Mouse (Mus musculus) leukemia stem cell, adult 10-12 weeks (primary cell): ENCODE data around the gene Tet1. TPM values are rescaled to one million over a fixed set of nuclear protein-coding genes. Genes with fewer than 3 reads are reported as not detected.

Experiments used
- polyA plus RNA-seq: library from polyadenylated mRNA; stranded (reverse); fragments of >175 nt; gene quantifications from 2 replicates; pipeline ENCODE4 v1.2.3, GENCODE M21; 2012; ENCODE audit warnings: low replicate concordance

The Tet1 gene
- 0.23 TPM in 1 of 2 replicates, not detected in the other for polyA plus RNA-seq

DNA sequence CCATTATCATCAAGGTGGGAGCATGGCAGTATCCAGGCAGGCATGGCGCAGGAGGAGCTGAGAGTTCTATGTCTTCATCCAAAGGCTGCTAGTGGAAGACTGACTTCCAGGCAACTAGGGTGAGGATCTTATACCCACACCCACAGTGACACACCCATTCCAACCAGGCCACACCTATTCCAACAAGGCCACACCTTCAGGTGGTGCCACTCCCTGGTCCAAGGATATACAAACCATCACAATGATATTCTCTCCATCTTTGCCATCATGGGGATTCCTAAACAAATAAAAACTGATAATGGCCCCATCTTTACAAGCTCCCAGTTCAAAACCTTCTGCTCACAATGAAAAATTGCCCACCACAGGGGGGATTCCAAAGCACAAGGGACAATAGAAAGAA is at the start of gene Tet1:
Gene Tet1, minus strand, starts transcription at position 101 of the 400 bp plus-strand sequence.

DNA sequence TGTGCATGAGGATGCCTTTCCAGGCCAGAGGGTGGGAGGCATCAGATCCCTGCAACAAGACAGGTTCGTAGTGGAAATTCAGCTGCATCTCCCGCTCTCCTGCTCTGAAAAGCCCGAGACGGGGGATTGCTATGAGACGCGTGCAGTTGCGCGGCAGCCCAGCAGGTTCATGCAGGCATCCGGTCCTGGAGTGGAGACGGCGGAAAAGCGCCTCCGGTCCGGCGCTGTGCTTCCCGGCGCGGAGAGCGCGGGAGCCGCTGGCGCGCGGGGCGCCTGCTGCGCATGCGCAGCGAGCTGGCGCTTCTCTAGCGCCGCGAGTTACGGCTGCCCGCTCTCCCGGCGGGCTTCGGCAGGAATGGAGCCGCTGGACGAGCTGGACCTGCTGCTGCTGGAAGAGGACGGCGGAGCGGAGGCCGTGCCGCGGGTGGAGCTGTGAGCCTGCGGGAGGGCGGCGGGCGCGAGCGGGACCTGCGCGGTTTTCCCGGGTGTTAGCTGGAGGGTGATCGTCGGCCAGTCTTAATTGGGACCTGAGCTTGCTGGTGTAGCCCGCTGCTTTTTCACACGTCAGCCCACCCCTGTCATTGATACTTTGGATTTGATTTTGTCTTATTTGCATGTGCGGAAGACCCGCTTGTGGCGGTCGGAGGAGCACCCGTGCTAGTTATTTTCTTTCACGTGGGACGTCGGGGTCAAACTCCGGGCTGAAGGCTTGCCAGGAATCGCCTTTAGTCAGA is 38.1 kb upstream of the Tet1 start, which contains the start of gene Dna2:
Gene Dna2, plus strand, starts transcription at position 289 of the 734 bp plus-strand sequence.

DNA sequence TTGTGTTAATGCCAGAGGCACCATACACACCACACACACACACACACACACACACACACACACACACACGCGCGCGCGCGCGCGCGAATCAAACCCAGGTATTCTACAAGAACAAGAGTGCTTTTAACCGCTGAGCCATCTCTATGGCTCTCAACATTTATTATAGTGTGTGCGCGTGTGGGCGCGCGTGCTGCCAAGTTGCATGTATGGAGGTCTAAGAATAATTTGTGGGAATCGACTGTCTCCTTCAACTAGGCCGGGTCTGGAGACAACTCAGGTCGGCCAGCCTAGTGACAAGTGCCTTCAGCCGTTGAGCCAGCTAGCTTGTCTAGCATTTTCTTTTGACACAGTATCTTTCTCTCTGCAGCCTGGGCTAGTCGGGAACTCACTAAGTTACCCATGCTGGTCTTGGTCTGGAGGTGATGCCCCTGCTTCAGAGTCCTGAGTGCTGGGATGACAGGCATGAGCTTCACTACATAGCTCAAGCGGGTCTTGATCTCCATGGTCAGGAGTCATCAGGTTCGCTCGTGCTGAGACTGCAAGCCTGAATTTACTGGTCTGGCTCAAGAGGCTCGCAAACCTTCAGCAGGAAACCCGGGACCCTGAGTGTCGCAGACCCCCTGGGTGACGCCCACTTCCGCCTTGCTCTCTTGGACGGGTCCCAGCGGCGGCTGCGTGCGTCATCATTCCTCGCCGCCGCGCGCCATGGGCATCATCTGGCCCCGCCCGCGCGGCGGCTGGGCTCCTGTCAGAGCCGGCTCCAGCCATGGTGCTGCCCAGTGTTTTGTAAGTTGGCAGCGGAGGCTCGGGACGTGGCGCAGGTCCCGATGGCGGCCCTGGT is 11.3 kb upstream of the Tet1 start, which contains the start of gene Slc25a16:
Gene Slc25a16, plus strand, starts transcription at position 709 of the 841 bp plus-strand sequence.

DNA sequence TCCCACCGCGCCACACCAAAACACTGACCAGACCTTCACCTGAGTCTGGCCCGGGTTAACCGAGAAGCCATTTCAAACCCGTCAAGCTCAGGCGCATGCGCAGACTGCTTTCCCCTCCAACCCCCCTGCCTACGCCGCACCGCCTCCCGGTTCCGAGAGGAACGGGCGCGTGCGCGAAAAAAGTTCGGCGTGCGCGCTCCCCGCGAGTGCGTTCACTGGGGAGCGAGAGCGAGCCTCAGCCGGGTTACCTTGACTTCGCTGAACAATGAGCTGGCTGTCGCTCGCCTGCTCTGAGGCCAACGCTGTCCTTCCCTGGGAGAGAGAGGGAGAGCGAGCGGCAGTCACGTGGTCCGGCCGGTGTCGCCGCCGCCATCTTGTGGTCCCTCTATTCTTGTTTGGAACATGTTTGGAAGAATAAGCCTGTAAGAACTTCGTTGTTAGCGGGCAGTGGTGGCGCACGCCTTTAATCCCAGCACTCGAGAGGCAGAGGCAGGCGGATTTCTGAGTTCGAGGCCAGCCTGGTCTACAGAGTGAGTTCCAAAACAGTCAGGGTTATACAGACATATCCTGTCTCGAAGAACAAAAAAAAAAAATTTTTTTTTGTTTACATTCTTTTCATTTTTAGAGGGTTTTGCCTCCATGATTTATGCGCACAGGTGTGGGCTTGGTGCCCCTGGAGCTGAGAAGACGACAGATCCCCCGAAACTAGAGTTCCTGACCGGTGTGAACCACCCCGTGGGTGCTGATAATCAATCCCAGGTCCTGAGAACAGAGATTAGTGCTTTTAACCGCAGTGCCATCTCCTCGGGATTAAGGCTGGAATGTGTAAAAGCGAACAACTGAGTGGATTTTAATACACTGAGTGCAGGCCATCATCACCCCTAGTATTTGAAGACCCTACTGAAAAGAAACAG is 116.4 kb downstream of the Tet1 start, which contains the start of gene Ccar1:
Gene Ccar1, minus strand, starts transcription at position 110 of the 914 bp plus-strand sequence.

Other genes with a start within 250 kb of the Tet1 start
- not detected in 2 replicates for gene Stox1, start 182.9 kb downstream of the Tet1 start, polyA plus RNA-seq
- 0.74 and 8.3 TPM in 2 replicates for gene Ccar1, start 116.7 kb downstream of the Tet1 start, polyA plus RNA-seq
- gene Slc25a16, start 11.6 kb upstream of the Tet1 start, polyA plus RNA-seq, result 12.8 and 16.9 TPM in 2 replicates
- 17.1 and 23.2 TPM in 2 replicates for gene Dna2, start 38.0 kb upstream of the Tet1 start, polyA plus RNA-seq
- gene Rufy2, start 71.2 kb upstream of the Tet1 start, polyA plus RNA-seq, result 0.46 and 0.79 TPM in 2 replicates
- gene Hnrnph3, start 115.2 kb upstream of the Tet1 start, polyA plus RNA-seq, result 6.5 and 6.9 TPM in 2 replicates
- not detected in 2 replicates for gene Pbld2, start 115.3 kb upstream of the Tet1 start, polyA plus RNA-seq
- gene Pbld1, start 151.2 kb upstream of the Tet1 start, polyA plus RNA-seq, result 0.16 TPM in 1 of 2 replicates, not detected in the other
- not detected in 2 replicates for gene Atoh7, start 190.7 kb upstream of the Tet1 start, polyA plus RNA-seq